7 mouse cellular contexts compared by ENCODE assay signal in genomic region chr13:40651056-40651455, GRCm38 (mm10).
A peak's percentile ranks its signal among the peaks of the same experiment; 100 is the strongest.
DNase-seq lines count a peak whose midpoint lies in the region; ATAC-seq lines count a peak whose summit lies in the region.

No protein-coding gene starts in this region.

- no peaks in the 10 kb centered on the region for H3K9me3 ChIP-seq in kidney, embryonic 14.5 days (ENCODE audit: control insufficient read depth, low read length)
- H3K9me3 ChIP-seq in limb, embryonic 10.5 days (replicated peaks): no peaks in the 10 kb centered on the region

- ATAC-seq in kidney, embryonic 14.5 days (ENCODE audit: low FRiP score, low TSS enrichment): 0 out of 2 replicates have a peak, but pooled peaks have one; percentile 43
- no peak for ATAC-seq in erythroid progenitor cell, adult 5-6 weeks (replicated peaks; ENCODE audit: low FRiP score, poor library complexity, severe bottlenecking)

- 56% methylated on average over 16 of the region's 16 CpGs for WGBS in kidney, embryonic 14.5 days
- 61% methylated on average over 16 of the region's 16 CpGs for WGBS in limb, embryonic 10.5 days

- H3K27me3 ChIP-seq in kidney, embryonic 14.5 days (ENCODE audit: control insufficient read depth, insufficient read depth, low read length): no peaks in the 10 kb centered on the region
- H3K27me3 ChIP-seq in limb, embryonic 10.5 days (ENCODE audit: low read depth, poor library complexity, severe bottlenecking): peaks cover 10% of the 10 kb centered on the region

- H3K27ac ChIP-seq in kidney, embryonic 14.5 days (ENCODE audit: low read depth, low read length): no peak overlapping the region
- H3K27ac ChIP-seq in limb, embryonic 10.5 days: no peak overlapping the region

- peak; percentile 93 for DNase-seq in adrenal gland, postnatal 14 days
- DNase-seq in cerebellum, postnatal 36 days: peak; percentile 75 to 82
- DNase-seq in gastrocnemius, postnatal 25 days: peak; percentile 7
- DNase-seq in limb, embryonic 10.5 days (ENCODE audit: low spot score): peak; percentile 72
- DNase-seq in ovary, postnatal 14 days (ENCODE audit: low spot score): peak; percentile 38

- H3K36me3 ChIP-seq in kidney, embryonic 14.5 days (ENCODE audit: control insufficient read depth, insufficient read depth, low read length): no peaks in the 10 kb centered on the region
- no peaks in the 10 kb centered on the region for H3K36me3 ChIP-seq in limb, embryonic 10.5 days

- H3K9ac ChIP-seq in kidney, embryonic 14.5 days (ENCODE audit: low read depth, low read length): no peak overlapping the region

- H3K4me2 ChIP-seq in kidney, embryonic 14.5 days (replicated peaks; ENCODE audit: low read depth, low read length): no peak overlapping the region

- H3K4me3 ChIP-seq in kidney, embryonic 14.5 days (ENCODE audit: low read length): no peak overlapping the region
- no peak overlapping the region for H3K4me3 ChIP-seq in limb, embryonic 10.5 days

- H3K4me1 ChIP-seq in kidney, embryonic 14.5 days (ENCODE audit: control insufficient read depth, insufficient read depth, low read length): peaks cover 6% of the 10 kb centered on the region; the same call in 1 of the 2 replicates
- peaks cover 39% of the 10 kb centered on the region for H3K4me1 ChIP-seq in limb, embryonic 10.5 days

Comparison
In these comparisons a context has a peak if more than half of its experiments do, and no peak if none do; other contexts are left out.
1. DNase-seq: peak in every context shown above with its lines; median percentile 93 in adrenal gland, postnatal 14 days; 78 in cerebellum, postnatal 36 days; 72 in limb, embryonic 10.5 days; 38 in ovary, postnatal 14 days; 7 in gastrocnemius, postnatal 25 days.